Mouse (Mus musculus) midbrain, embryonic 10.5 days (tissue): ENCODE data around the gene Them4. TPM values are rescaled to one million over a fixed set of nuclear protein-coding genes. Genes with fewer than 3 reads are reported as not detected.
A peak's percentile ranks its signal among the peaks of the same experiment; 100 is the strongest.
"Not testable (repeated sequence)": the region's sequence is repeated elsewhere in the genome, so short reads cannot be mapped to it uniquely, and the experiment has no call there.

Experiments used
- DNase-seq: peaks from one replicate; pipeline ENCODE4 v3.0.0-alpha.2; 2017; ENCODE audit warnings: low spot score
- H3K27ac ChIP-seq: fragments of 300-500 bp; sonication (generic); replicated peaks from 2 replicates; pipeline ENCODE4 v1.5.1; 2016; ENCODE audit warnings: mild to moderate bottlenecking
- H3K27me3 ChIP-seq: fragments of 300-500 bp; sonication (generic); 2 replicates; pipeline ENCODE4 v1.6.1; 2016; ENCODE audit warnings: low read depth, mild to moderate bottlenecking; ENCODE audit not compliant: poor library complexity, severe bottlenecking
- H3K36me3 ChIP-seq: fragments of 300-500 bp; sonication (generic); 2 replicates; pipeline ENCODE4 v1.6.1; 2016; ENCODE audit warnings: mild to moderate bottlenecking, moderate library complexity
- H3K4me1 ChIP-seq: fragments of 300-500 bp; sonication (generic); 2 replicates; pipeline ENCODE4 v1.6.1; 2016
- H3K4me3 ChIP-seq: fragments of 300-500 bp; sonication (generic); 2 replicates; pipeline ENCODE4 v1.5.1; 2016; ENCODE audit warnings: mild to moderate bottlenecking, moderate library complexity
- H3K9me3 ChIP-seq: fragments of 300-500 bp; sonication (generic); replicated peaks from 2 replicates; pipeline ENCODE4 v1.6.1; 2016; ENCODE audit warnings: mild to moderate bottlenecking
- WGBS: fragments of 180-500 bp; shearing (Covaris S2); methylation state at CpG from one replicate; pipeline ENCODE4 v1.1.7; 2016; 5-methylcytosine and 5-hydroxymethylcytosine counted together
- polyA plus RNA-seq: library from polyadenylated mRNA; unstranded; fragments of >200 nt; fragmentation: Nextera tagmentation; extraction: Ambion mirVana; gene quantifications from 2 replicates; pipeline ENCODE4 v1.2.1, GENCODE M21; 2016

Them4 gene
- polyA plus RNA-seq, result 9.4 and 10.4 TPM in 2 replicates

DNA sequence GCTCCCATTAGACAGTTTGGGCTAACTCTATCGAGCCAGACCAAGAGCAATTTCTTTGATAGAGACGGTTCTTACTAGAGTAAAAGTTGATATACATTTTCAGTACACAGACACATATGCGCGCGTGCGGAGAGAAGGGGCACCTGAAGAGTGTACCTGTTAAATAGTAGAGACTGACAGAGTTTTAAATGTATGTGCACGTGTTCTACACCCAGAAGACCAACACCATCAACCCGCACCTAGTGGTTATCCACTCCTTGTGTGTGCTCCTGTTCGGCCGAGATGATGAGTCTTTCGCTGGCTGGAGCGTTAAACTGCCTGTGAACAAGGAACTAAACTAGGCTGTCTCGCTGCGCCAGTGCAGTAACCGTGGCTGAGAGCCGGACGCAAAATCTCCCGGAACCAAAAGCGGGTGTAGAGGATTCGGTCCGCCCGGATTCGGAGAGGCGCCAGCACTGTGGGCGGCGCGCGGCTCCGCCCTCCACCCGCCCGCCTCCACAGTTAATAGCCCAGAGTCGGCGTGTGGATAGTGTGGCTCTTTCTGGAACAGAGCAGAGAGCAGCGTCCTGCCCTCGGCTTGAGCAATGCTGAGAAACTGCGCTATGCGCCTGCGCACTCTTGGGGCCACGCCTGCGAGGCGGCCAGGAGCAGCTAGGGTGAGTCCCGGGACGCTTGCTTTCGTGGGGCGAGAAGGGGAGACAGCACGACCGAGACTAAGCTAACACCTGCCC is at the start of gene Them4:
Them4 (plus strand) TSS at position 457 of the 731 bp plus-strand sequence.
- H3K27me3 ChIP-seq, result no peaks in the 10 kb centered on the region
- H3K36me3 ChIP-seq, result no peaks in the 10 kb centered on the region
- H3K9me3 ChIP-seq, result no peaks in the 10 kb centered on the region
- DNase-seq, result peak; percentile 93
- H3K4me3 ChIP-seq, result peak within 1 kb of the TSS; percentile 69
- peak within 1 kb of the TSS; percentile 83 for H3K27ac ChIP-seq
- H3K4me1 ChIP-seq, result peaks cover 13% of the 10 kb centered on the region
- 3% methylated on average over 47 of the region's 47 CpGs for WGBS

DNA sequence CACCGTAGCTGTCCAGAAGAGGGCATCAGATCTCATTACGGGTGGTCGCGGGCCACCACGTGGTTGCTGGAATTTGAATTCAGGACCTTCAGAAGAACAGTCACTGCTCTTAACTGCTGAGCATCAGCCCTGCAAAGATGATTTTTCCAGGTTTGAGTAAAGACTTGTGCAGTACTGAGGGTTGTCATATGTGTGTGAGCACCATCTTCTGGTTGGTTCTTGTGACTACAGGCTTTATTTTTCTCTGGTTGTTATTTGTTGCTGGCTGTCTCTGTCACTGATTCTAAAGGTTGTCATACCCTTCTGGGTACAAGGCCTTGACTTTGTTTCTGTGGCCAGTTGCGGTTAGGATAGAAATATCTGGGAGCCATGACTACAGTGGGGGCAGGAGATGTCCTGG is 49.3 kb upstream of the Them4 start:
- 51% methylated on average over 6 of the region's 6 CpGs for WGBS
- H3K27me3 ChIP-seq, result no peaks in the 10 kb centered on the region
- no peak overlapping the region for H3K27ac ChIP-seq
- no peak overlapping the region for H3K4me3 ChIP-seq
- no peaks in the 10 kb centered on the region for H3K4me1 ChIP-seq
- no peaks in the 10 kb centered on the region for H3K9me3 ChIP-seq
- no peak for DNase-seq
- no peaks in the 10 kb centered on the region for H3K36me3 ChIP-seq

DNA sequence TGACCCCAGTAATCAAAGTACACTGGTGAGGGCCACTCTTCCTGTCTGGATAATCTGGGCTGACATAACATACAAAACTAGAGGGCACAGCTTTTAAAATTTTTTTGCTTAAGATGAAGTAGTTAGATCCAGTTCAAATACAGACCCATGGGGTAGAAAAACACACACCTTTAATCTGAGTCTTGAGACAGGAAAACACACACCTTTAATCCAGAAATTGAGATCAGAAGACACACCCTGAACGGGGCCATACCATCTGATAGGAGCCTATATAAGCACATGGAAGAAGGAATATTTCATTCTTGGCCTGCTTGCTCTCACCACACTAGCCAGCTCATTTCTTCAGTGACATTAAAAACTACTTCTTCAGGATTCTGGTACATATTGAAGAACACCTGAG is 46.2 kb upstream of the Them4 start, which contains the start of gene Gm4778:
Gm4778 (plus strand) TSS at position 301 of the 400 bp plus-strand sequence.
- WGBS, result 70% methylated on average over 1 of the region's 1 CpGs
- DNase-seq, H3K9me3 ChIP-seq: not testable (repeated sequence)

DNA sequence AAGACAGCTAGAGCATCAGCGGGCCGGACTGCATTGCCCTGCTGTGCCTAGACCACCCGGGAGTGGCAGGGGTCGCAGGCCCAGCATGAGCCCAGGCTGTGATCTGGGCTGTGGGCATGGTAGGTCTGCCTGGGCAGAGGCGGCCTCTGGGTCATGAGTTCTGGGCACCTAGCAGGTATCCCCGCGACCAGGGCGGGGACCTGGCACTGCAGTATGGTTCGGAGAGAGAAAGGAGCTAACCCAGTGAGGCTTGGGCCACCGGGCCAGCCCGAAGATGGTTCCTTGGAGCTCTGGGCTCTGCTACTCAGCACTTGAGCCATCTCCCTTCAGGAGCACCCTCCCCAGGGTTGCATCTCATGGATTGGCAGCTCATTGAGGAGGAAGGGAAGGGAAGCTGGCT is 33.9 kb upstream of the Them4 start:
- DNase-seq, result no peak
- Histone ChIP-seq H3K9me3 (no peaks in the 10 kb centered on the region), H3K36me3 (no peaks in the 10 kb centered on the region), H3K27ac (no peak overlapping the region), H3K4me3 (no peak overlapping the region), H3K27me3 (no peaks in the 10 kb centered on the region), H3K4me1 (no peaks in the 10 kb centered on the region)
- WGBS, result 88% methylated on average over 11 of the region's 11 CpGs

More for the DNA sequence above, 46.2 kb upstream of the Them4 start, which contains the start of gene Gm4778:
- H3K4me1 ChIP-seq, H3K27ac ChIP-seq, H3K27me3 ChIP-seq, H3K4me3 ChIP-seq, H3K36me3 ChIP-seq: not testable (repeated sequence)

DNA sequence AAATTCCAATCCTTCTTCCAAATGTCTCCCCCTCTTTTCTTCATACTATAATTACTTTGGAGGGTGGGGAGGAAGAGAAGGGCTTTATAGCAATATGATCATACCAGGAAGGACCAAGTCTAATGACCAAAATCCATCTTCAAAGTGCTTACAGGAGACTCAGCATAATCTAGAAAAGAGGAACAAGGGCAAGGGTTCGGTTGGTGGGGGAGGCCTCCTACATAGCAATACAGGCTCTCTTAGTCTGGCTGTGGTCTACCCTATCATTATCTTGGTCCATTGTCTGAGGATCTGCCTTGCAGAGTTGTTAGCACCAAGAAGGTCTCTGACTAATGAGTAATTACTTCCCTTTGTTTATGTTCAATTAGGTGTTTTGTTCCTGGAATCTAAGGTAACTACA is 4.4 kb upstream of the Them4 start:
- H3K27me3 ChIP-seq, result no peaks in the 10 kb centered on the region
- 93% methylated on average over 1 of the region's 1 CpGs for WGBS
- no peak overlapping the region for H3K27ac ChIP-seq
- no peak overlapping the region for H3K4me3 ChIP-seq
- peaks cover 6% of the 10 kb centered on the region for H3K4me1 ChIP-seq
- no peaks in the 10 kb centered on the region for H3K9me3 ChIP-seq
- H3K36me3 ChIP-seq, result no peaks in the 10 kb centered on the region
- DNase-seq, result no peak

DNA sequence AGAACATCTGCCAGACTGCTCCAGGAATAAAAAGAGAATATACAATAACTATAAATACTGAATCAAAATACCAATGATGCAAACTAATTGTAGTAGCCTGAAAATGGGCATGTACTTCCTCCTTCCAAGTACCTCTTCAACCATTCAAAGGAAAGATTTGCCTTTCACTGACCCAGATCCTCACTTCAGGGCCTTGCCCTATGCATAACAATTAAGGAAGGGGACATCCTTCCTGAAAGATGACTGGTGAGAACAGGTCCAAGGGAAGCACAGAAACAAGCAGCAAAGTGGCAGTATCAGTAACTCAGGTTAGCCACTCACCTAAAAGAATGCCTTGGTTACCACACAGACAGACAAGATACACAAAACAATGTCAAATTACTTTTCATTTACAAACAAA is 2.9 kb upstream of the Them4 start:
- no peaks in the 10 kb centered on the region for H3K9me3 ChIP-seq
- H3K4me3 ChIP-seq, result no peak overlapping the region
- H3K27me3 ChIP-seq, result no peaks in the 10 kb centered on the region
- peaks cover 13% of the 10 kb centered on the region for H3K4me1 ChIP-seq
- DNase-seq, result no peak
- H3K27ac ChIP-seq, result no peak overlapping the region
- no peaks in the 10 kb centered on the region for H3K36me3 ChIP-seq

DNA sequence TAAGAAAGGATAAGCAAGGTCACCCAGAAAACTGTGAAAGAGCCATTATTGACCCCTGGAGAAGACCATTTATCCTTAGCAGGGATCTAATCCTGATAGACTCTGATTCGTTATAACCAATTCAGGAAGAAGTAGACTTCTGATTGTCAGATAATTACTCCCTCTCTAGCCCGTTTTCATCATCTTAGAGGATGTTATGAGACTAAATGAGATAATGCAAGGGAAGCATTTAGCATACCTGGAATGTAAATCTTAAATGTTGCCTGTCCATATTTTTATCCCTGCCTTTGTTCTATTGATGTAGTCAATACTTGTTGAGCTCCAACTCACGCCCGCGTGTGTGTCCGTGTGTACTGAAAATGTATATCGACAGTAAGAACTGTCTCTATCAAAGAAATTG is 602 bp downstream of the Them4 start:
- Histone ChIP-seq H3K9me3 (no peaks in the 10 kb centered on the region), H3K4me3 (peak overlapping the region; percentile 69), H3K27ac (peak overlapping the region; percentile 83), H3K4me1 (peaks cover 13% of the 10 kb centered on the region), H3K36me3 (no peaks in the 10 kb centered on the region), H3K27me3 (no peaks in the 10 kb centered on the region)
- WGBS, result 57% methylated on average over 7 of the region's 7 CpGs
- DNase-seq, result no peak

DNA sequence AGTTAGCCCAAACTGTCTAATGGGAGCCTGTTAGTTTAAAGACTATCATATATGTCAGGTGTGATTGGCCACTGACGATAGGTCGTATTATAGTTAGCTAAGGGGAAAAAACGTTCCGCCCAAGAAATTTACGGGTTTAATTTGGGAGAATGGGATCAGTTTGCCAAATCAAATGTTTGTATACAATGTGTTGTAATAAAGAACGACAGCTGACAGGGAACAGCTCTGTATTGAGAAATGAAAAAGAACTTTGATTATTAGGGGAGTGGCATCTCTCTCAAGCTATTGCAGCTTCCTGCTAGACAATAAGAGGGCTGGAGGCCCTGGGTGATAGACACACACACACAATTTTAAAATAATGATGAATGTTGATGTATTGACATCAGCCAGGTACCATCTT is 1.0 kb downstream of the Them4 start:
- Histone ChIP-seq H3K4me1 (peaks cover 13% of the 10 kb centered on the region), H3K36me3 (no peaks in the 10 kb centered on the region), H3K27me3 (no peaks in the 10 kb centered on the region), H3K9me3 (no peaks in the 10 kb centered on the region), H3K4me3 (peak overlapping the region; percentile 69), H3K27ac (no peak overlapping the region)
- WGBS, result 85% methylated on average over 6 of the region's 6 CpGs
- DNase-seq, result no peak

DNA sequence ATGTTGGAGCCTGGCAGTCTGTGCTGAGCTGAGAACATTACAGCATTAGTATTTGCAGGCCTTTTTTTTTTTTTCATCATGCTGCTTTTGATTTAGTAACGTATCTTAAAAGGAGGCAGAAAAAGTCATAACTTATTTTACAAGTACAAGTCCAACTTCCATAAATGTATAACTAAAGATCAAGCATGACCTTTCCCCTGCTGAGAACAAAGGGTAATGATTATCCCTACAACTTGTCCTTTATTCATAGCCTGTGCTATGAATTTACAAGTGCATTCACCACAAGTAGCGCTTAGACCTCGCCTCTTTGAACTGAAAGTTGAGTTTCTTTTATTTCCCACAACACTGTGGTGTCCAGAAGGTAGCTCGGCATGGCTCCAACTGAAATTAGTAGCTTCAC is 1.5 kb downstream of the Them4 start:
- Histone ChIP-seq H3K27me3 (no peaks in the 10 kb centered on the region), H3K9me3 (no peaks in the 10 kb centered on the region), H3K4me3 (no peak overlapping the region), H3K36me3 (no peaks in the 10 kb centered on the region), H3K4me1 (peaks cover 13% of the 10 kb centered on the region), H3K27ac (no peak overlapping the region)
- WGBS, result 90% methylated on average over 4 of the region's 4 CpGs
- DNase-seq, result no peak

DNA sequence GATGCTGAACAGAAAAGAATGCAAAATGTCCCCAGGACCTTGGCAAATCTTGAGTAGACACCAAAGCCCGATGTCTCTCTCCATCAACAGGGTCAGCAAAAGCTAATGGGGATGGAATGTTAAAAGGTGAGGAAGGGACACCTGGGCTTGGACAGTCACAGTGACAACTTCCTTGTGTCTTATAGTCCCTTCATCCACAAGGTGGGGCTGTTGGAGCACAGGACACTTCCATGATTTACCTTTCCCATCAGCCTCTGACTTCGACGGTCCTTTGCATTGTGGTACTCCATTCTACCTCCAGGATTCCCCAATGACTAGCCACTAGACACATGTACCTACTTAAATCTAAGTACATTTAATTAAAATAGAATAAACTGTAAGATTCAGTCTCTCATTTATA is 18.8 kb downstream of the Them4 start:
- WGBS, result 61% methylated on average over 3 of the region's 3 CpGs
- no peak for DNase-seq
- no peaks in the 10 kb centered on the region for H3K27me3 ChIP-seq

DNA sequence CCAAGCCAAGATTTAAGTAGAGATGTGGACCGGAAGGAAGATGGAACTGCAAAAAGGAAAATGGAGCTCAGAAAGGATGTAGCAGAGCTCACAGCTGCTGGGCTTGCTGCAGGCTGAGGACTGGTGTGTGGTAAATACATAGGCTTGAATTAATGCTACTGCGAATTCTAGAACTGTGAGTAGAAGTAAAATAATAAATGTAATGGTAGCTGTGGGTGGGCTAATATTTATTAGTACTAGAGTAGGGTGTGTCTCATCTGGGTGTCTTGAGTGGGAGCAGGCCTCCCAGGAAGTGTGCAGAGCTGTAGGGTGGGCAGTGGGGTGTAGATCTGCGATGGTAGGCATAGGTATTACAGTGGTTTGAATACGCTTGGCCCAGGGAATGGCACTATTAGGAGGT is 24.6 kb downstream of the Them4 start:
- Histone ChIP-seq H3K27me3 (no peaks in the 10 kb centered on the region), H3K9me3 (no peaks in the 10 kb centered on the region), H3K27ac (no peak overlapping the region), H3K36me3 (no peaks in the 10 kb centered on the region), H3K4me1 (no peaks in the 10 kb centered on the region), H3K4me3 (no peak overlapping the region)
- 87% methylated on average over 4 of the region's 4 CpGs for WGBS
- DNase-seq, result no peak

More for the DNA sequence above, 18.8 kb downstream of the Them4 start:
- no peak overlapping the region for H3K27ac ChIP-seq
- no peak overlapping the region for H3K4me3 ChIP-seq
- no peaks in the 10 kb centered on the region for H3K36me3 ChIP-seq
- H3K4me1 ChIP-seq, result no peaks in the 10 kb centered on the region
- H3K9me3 ChIP-seq, result no peaks in the 10 kb centered on the region

DNA sequence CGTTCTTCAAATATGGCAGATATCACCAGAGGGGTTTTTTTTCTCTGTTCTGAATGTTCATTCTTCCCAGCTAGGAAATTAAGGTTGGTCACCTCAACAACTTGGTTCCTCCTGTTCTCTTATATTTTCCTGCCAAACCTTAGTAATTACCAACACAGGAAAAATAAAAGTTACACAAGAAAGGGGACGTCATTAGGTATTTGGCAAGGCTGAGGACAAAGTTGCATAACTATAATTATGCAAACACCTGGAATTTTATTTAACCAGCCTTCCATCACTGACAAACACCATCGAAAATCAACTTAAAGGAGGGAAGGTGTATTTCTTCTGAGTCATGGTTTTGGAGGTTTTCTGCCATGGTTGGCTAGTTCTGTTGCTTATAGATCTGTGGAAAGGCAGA is 28.6 kb downstream of the Them4 start:
- Histone ChIP-seq H3K9me3 (no peaks in the 10 kb centered on the region), H3K4me1 (peaks cover 7% of the 10 kb centered on the region; the same call in 1 of the 2 replicates), H3K4me3 (no peak overlapping the region), H3K27me3 (no peaks in the 10 kb centered on the region), H3K36me3 (no peaks in the 10 kb centered on the region), H3K27ac (no peak overlapping the region)
- 87% methylated on average over 3 of the region's 3 CpGs for WGBS
- no peak for DNase-seq

DNA sequence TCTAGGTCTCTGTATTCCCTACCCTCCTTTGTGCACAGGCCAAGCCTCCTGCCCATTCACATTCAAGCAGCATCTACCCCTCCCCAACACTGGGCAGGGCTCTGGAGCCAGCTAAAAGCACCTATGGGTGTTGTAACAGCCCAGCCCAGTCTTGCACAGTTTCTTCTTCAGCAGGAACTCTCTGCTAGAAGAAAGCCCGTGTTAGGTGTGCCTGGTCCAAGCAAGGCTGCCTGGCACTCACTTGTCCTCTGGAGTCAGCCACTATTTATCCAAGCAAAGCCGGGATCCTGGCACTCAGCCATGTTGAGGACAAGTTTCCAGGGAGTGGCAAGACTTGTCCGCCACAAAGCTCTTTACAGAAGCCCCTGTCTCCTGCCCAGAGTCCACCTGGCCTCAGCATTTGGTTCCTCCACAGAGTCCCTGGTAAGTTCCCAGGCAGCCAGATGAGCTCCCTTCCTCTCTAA is 32.1 kb downstream of the Them4 start, which contains the start of gene Them5:
Them5 (plus strand) TSS at position 141 of the 464 bp plus-strand sequence.
- Histone ChIP-seq H3K4me1 (peaks cover 10% of the 10 kb centered on the region; the same call in 1 of the 2 replicates), H3K27me3 (no peaks in the 10 kb centered on the region), H3K27ac (0 out of 2 replicates have a peak within 1 kb of the TSS, but pooled peaks have one; percentile 17), H3K4me3 (no peak within 1 kb of the TSS), H3K9me3 (no peaks in the 10 kb centered on the region), H3K36me3 (no peaks in the 10 kb centered on the region)
- 64% methylated on average over 3 of the region's 3 CpGs for WGBS
- no peak for DNase-seq
